Mouse (Mus musculus) neural tube, embryonic 11.5 days (tissue): ENCODE data around the gene Scgb1b30. TPM values are rescaled to one million over a fixed set of nuclear protein-coding genes. Genes with fewer than 3 reads are reported as not detected.
"Not testable (repeated sequence)": the region's sequence is repeated elsewhere in the genome, so short reads cannot be mapped to it uniquely, and the experiment has no call there.

Source experiments
- ATAC-seq: fragments of 200-750 bp; cut with Nextera tagmentation; 2 replicates; pipeline ENCODE4 v1.8.0; 2017; ENCODE audit warnings: moderate number of reproducible peaks, mild to moderate bottlenecking, moderate TSS enrichment, moderate library complexity; ENCODE audit not compliant: insufficient read depth, low FRiP score, low TSS enrichment
- DNase-seq: peaks from one replicate; pipeline ENCODE4 v3.0.0-alpha.2; 2015; ENCODE audit warnings: low spot score
- H3K27ac ChIP-seq: fragments of 300-500 bp; sonication (generic); 2 replicates; pipeline ENCODE4 v1.5.1; 2014; ENCODE audit warnings: low read depth, mild to moderate bottlenecking, low read length
- H3K27me3 ChIP-seq: fragments of 300-500 bp; sonication (generic); 2 replicates; pipeline ENCODE4 v1.6.1; 2014; ENCODE audit warnings: mild to moderate bottlenecking, low read length, mixed read lengths; ENCODE audit not compliant: control insufficient read depth, insufficient read depth
- H3K36me3 ChIP-seq: fragments of 300-500 bp; sonication (generic); 2 replicates; pipeline ENCODE4 v1.6.1; 2014; ENCODE audit warnings: mild to moderate bottlenecking, low read length, moderate library complexity, mixed read lengths; ENCODE audit not compliant: control insufficient read depth, insufficient read depth
- H3K4me1 ChIP-seq: fragments of 300-500 bp; sonication (generic); 2 replicates; pipeline ENCODE4 v1.6.1; 2014; ENCODE audit warnings: low read length, mixed read lengths; ENCODE audit not compliant: control insufficient read depth, insufficient read depth
- H3K4me2 ChIP-seq: fragments of 300-500 bp; sonication (generic); 2 replicates; pipeline ENCODE4 v1.6.1; 2014; ENCODE audit warnings: low read depth, mild to moderate bottlenecking, moderate library complexity
- H3K4me3 ChIP-seq: fragments of 300-500 bp; sonication (generic); 2 replicates; pipeline ENCODE4 v1.5.1; 2014; ENCODE audit warnings: low read depth, low read length
- H3K9ac ChIP-seq: fragments of 300-500 bp; sonication (generic); 2 replicates; pipeline ENCODE4 v1.6.1; 2014; ENCODE audit warnings: mild to moderate bottlenecking, low read length
- H3K9me3 ChIP-seq: fragments of 300-500 bp; sonication (generic); 2 replicates; pipeline ENCODE4 v1.6.1; 2016; ENCODE audit warnings: low read length; ENCODE audit not compliant: control insufficient read depth
- WGBS: fragments of 180-500 bp; shearing (Covaris S2); extraction: QIAGEN DNeasy Blood & Tissue Kit; methylation state at CpG from one replicate; pipeline ENCODE4 v1.1.7; 2014; 5-methylcytosine and 5-hydroxymethylcytosine counted together
- polyA plus RNA-seq: library from polyadenylated mRNA; unstranded; fragments of >200 nt; fragmentation: Nextera tagmentation; extraction: Ambion mirVana; gene quantifications from 2 replicates; pipeline ENCODE4 v1.2.1, GENCODE M21; 2014

The Scgb1b30 gene
- not detected in 2 replicates for polyA plus RNA-seq

DNA sequence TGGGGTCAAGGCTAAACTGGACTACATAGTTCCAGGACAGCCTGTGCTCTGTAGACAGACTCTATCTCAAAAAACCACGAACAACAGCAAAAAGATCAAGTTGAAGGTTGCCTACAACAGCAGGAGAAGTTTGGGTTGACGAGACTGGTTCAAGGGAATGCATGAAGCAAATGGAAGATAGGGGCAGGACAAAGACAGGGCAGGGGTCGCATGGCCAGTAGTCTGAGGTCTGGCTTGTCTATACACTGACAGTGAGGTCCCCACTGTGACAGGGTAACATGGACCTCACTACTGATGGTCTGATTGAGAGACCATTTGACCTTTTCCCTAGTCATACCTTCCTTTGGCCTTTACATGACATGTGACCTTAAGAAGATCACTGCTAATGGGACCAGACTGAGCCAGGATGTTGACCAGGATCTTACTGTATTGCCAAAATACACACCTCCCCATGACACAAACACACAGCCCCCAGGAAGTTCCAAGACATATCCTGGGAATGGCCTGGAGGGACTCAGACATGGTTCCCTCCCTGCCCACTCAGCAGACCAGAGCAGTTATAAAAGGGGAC, at the start of gene Scgb1b30:
Gene Scgb1b30, plus strand, starts transcription at position 521 of the 571 bp plus-strand sequence.
- H3K4me1 ChIP-seq: no peaks in the 10 kb centered on the region
- no peak within 1 kb of the TSS for H3K9ac ChIP-seq
- no peak within 1 kb of the TSS for H3K27ac ChIP-seq
- no peaks in the 10 kb centered on the region for H3K36me3 ChIP-seq
- no peaks in the 10 kb centered on the region for H3K27me3 ChIP-seq
- 66% methylated on average over 3 of the region's 3 CpGs for WGBS
- DNase-seq (no peak), ATAC-seq (no peak)
- peaks cover 4% of the 10 kb centered on the region; the same call in 1 of the 2 replicates for H3K9me3 ChIP-seq
- H3K4me3 ChIP-seq: no peak within 1 kb of the TSS
- H3K4me2 ChIP-seq: no peak within 1 kb of the TSS

GRCm38 (mm10) chr7:34068132-34068531, 27.1 kb upstream of the Scgb1b30 start:
- 84% methylated on average over 5 of the region's 5 CpGs for WGBS
- H3K9me3 ChIP-seq, DNase-seq, ATAC-seq, H3K27me3 ChIP-seq, H3K9ac ChIP-seq, H3K4me1 ChIP-seq, H3K4me3 ChIP-seq, H3K36me3 ChIP-seq, H3K27ac ChIP-seq, H3K4me2 ChIP-seq: not testable (repeated sequence)

DNA sequence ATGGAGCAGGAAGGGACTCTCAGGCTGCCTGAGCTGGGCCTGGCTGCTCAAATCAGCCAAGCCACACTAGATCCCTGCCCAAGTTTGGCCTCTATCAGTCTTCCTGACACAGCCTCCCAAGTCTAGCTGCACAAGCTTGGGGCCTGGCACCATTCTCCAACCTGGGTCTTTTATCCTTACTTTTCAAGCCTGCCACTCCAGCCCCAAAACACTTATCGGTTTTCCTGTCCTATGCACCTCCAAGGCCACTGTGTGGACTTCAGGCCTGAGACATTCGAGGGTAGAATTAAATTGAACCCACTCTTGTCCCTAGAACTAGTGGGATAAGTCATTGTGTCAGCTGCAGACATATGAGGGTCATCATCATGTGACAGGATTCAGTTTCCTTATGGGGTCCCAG, 4.8 kb downstream of the Scgb1b30 start:
- DNase-seq: no peak
- Histone ChIP-seq H3K9me3 (peaks cover 4% of the 10 kb centered on the region; the same call in 1 of the 2 replicates), H3K27me3 (no peaks in the 10 kb centered on the region), H3K4me1 (no peaks in the 10 kb centered on the region), H3K36me3 (no peaks in the 10 kb centered on the region), H3K4me2 (no peak overlapping the region), H3K27ac (no peak overlapping the region), H3K9ac (no peak overlapping the region), H3K4me3 (no peak overlapping the region)
- ATAC-seq: no peak
- WGBS: 75% methylated on average over 2 of the region's 2 CpGs

DNA sequence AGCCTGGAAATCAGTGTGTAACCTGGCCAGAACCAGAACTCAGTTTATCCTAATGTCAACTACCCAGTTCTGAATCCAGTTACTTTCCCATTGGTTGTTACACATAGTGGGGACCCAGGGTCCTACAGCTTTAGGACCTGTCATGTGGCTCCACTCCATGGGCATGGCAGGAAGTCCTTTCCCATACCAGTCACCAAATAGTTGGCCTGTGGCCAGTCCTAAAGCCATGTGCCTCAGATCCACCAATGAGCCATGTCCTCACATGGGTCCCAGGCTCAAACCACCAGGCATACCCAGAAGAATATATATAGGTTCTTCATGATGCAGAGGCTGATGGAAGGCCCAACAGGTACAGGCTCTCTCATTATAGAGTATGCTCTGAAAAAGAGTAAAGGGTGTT, 6.0 kb downstream of the Scgb1b30 start:
- Histone ChIP-seq H3K36me3 (no peaks in the 10 kb centered on the region), H3K4me3 (no peak overlapping the region), H3K4me2 (no peak overlapping the region), H3K27me3 (no peaks in the 10 kb centered on the region), H3K27ac (no peak overlapping the region), H3K9me3 (no peaks in the 10 kb centered on the region), H3K9ac (no peak overlapping the region), H3K4me1 (no peaks in the 10 kb centered on the region)
- ATAC-seq (no peak), DNase-seq (no peak)

GRCm38 (mm10) chr7:34109190-34109589, 14.0 kb downstream of the Scgb1b30 start:
- WGBS: 85% methylated on average over 5 of the region's 5 CpGs
- ATAC-seq: no peak
- no peaks in the 10 kb centered on the region for H3K9me3 ChIP-seq

DNA sequence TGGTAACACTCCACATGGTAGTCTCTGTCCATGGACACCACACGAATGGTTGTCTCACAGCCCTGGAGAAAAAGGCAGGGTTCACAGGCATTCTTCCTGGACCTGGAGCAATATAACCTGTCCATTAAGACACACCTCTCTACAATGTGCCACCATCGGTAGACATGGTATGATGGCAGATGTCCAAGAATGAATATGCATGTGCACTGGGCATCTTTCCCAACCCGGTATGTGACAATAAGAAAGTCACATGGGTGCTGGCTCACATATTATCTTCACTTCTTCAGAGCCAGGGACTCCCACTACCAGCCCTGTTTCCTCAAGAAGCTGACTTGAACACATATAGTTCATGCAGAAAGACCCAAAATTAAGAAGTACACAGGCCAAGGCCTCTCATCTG, 21.4 kb downstream of the Scgb1b30 start:
- ATAC-seq (no peak), DNase-seq (no peak)
- WGBS: 99% methylated on average over 3 of the region's 3 CpGs
- Histone ChIP-seq H3K36me3 (peaks cover 4% of the 10 kb centered on the region), H3K9ac (no peak overlapping the region), H3K9me3 (no peaks in the 10 kb centered on the region), H3K27ac (no peak overlapping the region), H3K4me1 (no peaks in the 10 kb centered on the region), H3K27me3 (no peaks in the 10 kb centered on the region), H3K4me3 (no peak overlapping the region), H3K4me2 (no peak overlapping the region)

More at GRCm38 (mm10) chr7:34109190-34109589, 14.0 kb downstream of the Scgb1b30 start:
- Histone ChIP-seq H3K4me1 (no peaks in the 10 kb centered on the region), H3K27me3 (no peaks in the 10 kb centered on the region), H3K4me2 (no peak overlapping the region), H3K9ac (no peak overlapping the region), H3K27ac (no peak overlapping the region), H3K36me3 (peaks cover 6% of the 10 kb centered on the region), H3K4me3 (no peak overlapping the region)
- no peak for DNase-seq

GRCm38 (mm10) chr7:34120636-34121035, 25.4 kb downstream of the Scgb1b30 start:
- H3K4me1 ChIP-seq, H3K4me2 ChIP-seq, ATAC-seq, H3K9ac ChIP-seq, DNase-seq, H3K4me3 ChIP-seq, H3K27ac ChIP-seq, H3K9me3 ChIP-seq, H3K27me3 ChIP-seq, H3K36me3 ChIP-seq: not testable (repeated sequence)
- 56% methylated on average over 1 of the region's 1 CpGs for WGBS

DNA sequence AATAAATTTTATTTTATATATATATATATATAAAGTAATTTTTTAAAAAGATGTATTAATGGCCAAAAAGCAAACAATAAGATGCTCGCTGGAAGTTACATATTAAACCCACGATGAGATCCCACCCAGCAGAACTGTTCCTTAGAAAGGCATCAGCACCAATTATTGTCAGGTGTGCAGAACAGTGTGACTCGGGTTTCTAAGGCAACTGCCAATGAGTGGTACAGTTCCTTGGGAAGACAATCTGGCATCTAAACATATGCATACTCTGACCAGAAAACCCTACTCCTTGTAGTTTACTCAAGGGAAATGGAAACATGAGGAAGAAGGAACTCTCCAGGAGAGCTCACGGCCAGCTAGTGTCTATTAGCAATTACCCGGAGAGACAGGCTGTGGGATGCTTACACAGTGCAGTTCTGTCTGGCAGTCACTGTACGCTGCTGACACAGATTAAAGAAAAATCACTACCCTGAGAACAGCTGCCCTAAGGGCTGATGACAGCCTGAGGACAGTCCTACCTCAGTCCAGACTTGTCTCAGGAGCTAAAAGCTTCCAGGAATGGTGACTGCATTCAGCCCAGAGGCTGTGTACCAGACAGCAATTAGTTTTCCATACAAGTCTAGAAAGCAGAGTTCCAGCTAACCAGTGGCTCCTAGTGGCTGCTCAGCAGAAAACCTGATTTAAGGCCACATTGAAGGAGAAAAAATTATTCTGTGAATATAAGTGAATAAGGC, 27.9 kb downstream of the Scgb1b30 start:
- H3K36me3 ChIP-seq: 0 out of 2 replicates have a peak, but pooled peaks cover 3% of the 10 kb centered on the region
- no peak overlapping the region for H3K9ac ChIP-seq
- no peak overlapping the region for H3K4me2 ChIP-seq
- no peaks in the 10 kb centered on the region for H3K27me3 ChIP-seq
- ATAC-seq (no peak), DNase-seq (peak; percentile 27)
- H3K4me1 ChIP-seq: no peaks in the 10 kb centered on the region
- H3K4me3 ChIP-seq: no peak overlapping the region
- peaks cover 9% of the 10 kb centered on the region; the same call in 1 of the 2 replicates for H3K9me3 ChIP-seq
- 87% methylated on average over 6 of the region's 6 CpGs for WGBS
- no peak overlapping the region for H3K27ac ChIP-seq

GRCm38 (mm10) chr7:34125346-34125745, 30.1 kb downstream of the Scgb1b30 start:
- no peaks in the 10 kb centered on the region for H3K27me3 ChIP-seq
- H3K9me3 ChIP-seq: peaks cover 9% of the 10 kb centered on the region; the same call in 1 of the 2 replicates
- H3K4me1 ChIP-seq: no peaks in the 10 kb centered on the region
- H3K27ac ChIP-seq: no peak overlapping the region
- H3K4me2 ChIP-seq: no peak overlapping the region
- no peak overlapping the region for H3K9ac ChIP-seq
- DNase-seq: no peak
- ATAC-seq: no peak
- 91% methylated on average over 9 of the region's 9 CpGs for WGBS
- no peak overlapping the region for H3K4me3 ChIP-seq
- 0 out of 2 replicates have a peak, but pooled peaks cover 3% of the 10 kb centered on the region for H3K36me3 ChIP-seq
